Mouse (Mus musculus) heart, postnatal 14 days (tissue): Measurements from ENCODE around the gene Zfp341. TPM values are rescaled to one million over a fixed set of nuclear protein-coding genes. Genes with fewer than 3 reads are reported as not detected.

ENCODE experiments used
- total RNA-seq, 2 experiments: library from RNA; stranded (reverse); gene quantifications; 2 replicates each; pipeline ENCODE4 v1.2.3; 2021

The Zfp341 gene
- total RNA-seq, 2 experiments from 2014 or later: 2.3 to 2.6 TPM

Other genes with a start within 250 kb of the Zfp341 start
- 10 to 100 TPM; 19.0 to 19.2 TPM for gene Cdk5rap1, start 240.3 kb upstream of the Zfp341 start, total RNA-seq
- gene Snta1, start 205.2 kb upstream of the Zfp341 start, total RNA-seq: 10 to 100 TPM; 91.4 to 98.7 TPM
- gene Cbfa2t2, start 176.8 kb upstream of the Zfp341 start, total RNA-seq: 10 to 100 TPM; 21.4 to 21.7 TPM
- under 1 TPM in 1 of 2 experiments, not detected in 1; 0.43 TPM for gene 1700003F12Rik, start 66.2 kb upstream of the Zfp341 start, total RNA-seq
- not detected for gene Actl10, start 61.5 kb upstream of the Zfp341 start, total RNA-seq
- 1 to 10 TPM in 1 of 2 experiments, under 1 TPM in 1; 0.90 to 1.2 TPM for gene Necab3, start 54.4 kb upstream of the Zfp341 start, total RNA-seq
- gene E2f1, start 43.4 kb upstream of the Zfp341 start, total RNA-seq: 1 to 10 TPM; 2.2 to 4.3 TPM
- 10 to 100 TPM; 23.8 to 28.5 TPM for gene Pxmp4, start 9.6 kb upstream of the Zfp341 start, total RNA-seq
- gene 4930519P11Rik, start 140 bp downstream of the Zfp341 start, total RNA-seq: not detected
- 100 to 1,000 TPM; 105 to 112 TPM for gene Chmp4b, start 38.4 kb downstream of the Zfp341 start, total RNA-seq
- gene Gm14214, start 156.7 kb downstream of the Zfp341 start, total RNA-seq: not detected
- gene Raly, start 177.8 kb downstream of the Zfp341 start, total RNA-seq: 100 to 1,000 TPM; 119 to 131 TPM
- gene a, start 178.1 kb downstream of the Zfp341 start, total RNA-seq: not detected